Mouse (Mus musculus) G1E-ER4 (cell line): ENCODE results near the gene Shq1. TPM values are rescaled to one million over a fixed set of nuclear protein-coding genes. Genes with fewer than 3 reads are reported as not detected.

Experiments used
- GATA1 ChIP-seq: IDR thresholded peaks from one replicate; pipeline ENCODE4 v1.8.0; 2012; ENCODE audit warnings: low read length, inconsistent platforms
- polyA plus RNA-seq: library from polyadenylated mRNA; stranded (reverse); fragments of >175 nt; gene quantifications from 2 replicates; pipeline ENCODE4 v1.2.3, GENCODE M21; 2012

Shq1 gene
- polyA plus RNA-seq, 1 experiment = 17.7 TPM

- TF ChIP-seq GATA1 = no peak
Observed at GRCm38 (mm10) chr6:100586758-100587157, 84.2 kb downstream of the Shq1 start.

GRCm38 (mm10) chr6:100581951-100582350 is 89.0 kb downstream of the Shq1 start:
- TF ChIP-seq GATA1 = no peak

- TF ChIP-seq GATA1 = no peak
Observed at GRCm38 (mm10) chr6:100581056-100581455, 89.9 kb downstream of the Shq1 start.

GRCm38 (mm10) chr6:100577590-100577989 is 93.4 kb downstream of the Shq1 start:
- no peak for TF ChIP-seq GATA1

GRCm38 (mm10) chr6:100576171-100576570 is 94.8 kb downstream of the Shq1 start:
- TF ChIP-seq GATA1 = no peak

- TF ChIP-seq GATA1 = no peak
Observed at GRCm38 (mm10) chr6:100566774-100567173, 104.2 kb downstream of the Shq1 start.

GRCm38 (mm10) chr6:100564516-100564915 is 106.4 kb downstream of the Shq1 start:
- TF ChIP-seq GATA1 = no peak

- no peak for TF ChIP-seq GATA1
Observed at GRCm38 (mm10) chr6:100563552-100564341, 107.2 kb downstream of the Shq1 start.

GRCm38 (mm10) chr6:100562719-100563551 is 108.0 kb downstream of the Shq1 start:
- no peak for TF ChIP-seq GATA1

GRCm38 (mm10) chr6:100558057-100558456 is 112.9 kb downstream of the Shq1 start:
- TF ChIP-seq GATA1 = no peak

GRCm38 (mm10) chr6:100542154-100542997 is 128.6 kb downstream of the Shq1 start:
- no peak for TF ChIP-seq GATA1

- no peak for TF ChIP-seq GATA1
Observed at GRCm38 (mm10) chr6:100539698-100540097, 131.3 kb downstream of the Shq1 start.

GRCm38 (mm10) chr6:100538570-100538969 is 132.4 kb downstream of the Shq1 start:
- no peak for TF ChIP-seq GATA1

- no peak for TF ChIP-seq GATA1
Observed at GRCm38 (mm10) chr6:100537987-100538386, 133.0 kb downstream of the Shq1 start.

GRCm38 (mm10) chr6:100537042-100537441 is 133.9 kb downstream of the Shq1 start:
- no peak for TF ChIP-seq GATA1

- no peak for TF ChIP-seq GATA1
Observed at GRCm38 (mm10) chr6:100533364-100533763, 137.6 kb downstream of the Shq1 start.
